Mouse (Mus musculus): ENCODE results near the gene Nup214. TPM values are rescaled to one million over a fixed set of nuclear protein-coding genes. Genes with fewer than 3 reads are reported as not detected.

Nup214 gene
- total and polyA plus RNA-seq, 3 experiments: 33.1 to 90.8 (median 55.5) TPM

GRCm38 (mm10) chr2:32052418-32052817 is 78.2 kb downstream of the Nup214 start:
- DNase-seq (ENCODE audit: low spot score) (no peak), ATAC-seq (ENCODE audit: extremely low read depth, insufficient number of reproducible peaks, low FRiP score, poor library complexity, severe bottlenecking) (no peak)
- Histone ChIP-seq H3K27me3 (ENCODE audit: insufficient read depth, low read length) (peaks cover 9% of the 10 kb centered on the region), H3K36me3 (replicated peaks) (peaks cover 68% of the 10 kb centered on the region), H3K4me1 (ENCODE audit: insufficient read depth, low read depth, low read length) (peaks cover 9% of the 10 kb centered on the region), H3K4me3 (ENCODE audit: low read depth, low read length) (no peak overlapping the region), H3K9me3 (replicated peaks) (no peaks in the 10 kb centered on the region)
- TF ChIP-seq TAL1 (conservative IDR thresholded peaks at IDR 0.05; ENCODE audit: low read depth, low read length) (no peak), GATA2 (IDR thresholded peaks at IDR 0.05; ENCODE audit: borderline replicate concordance, low read depth, low read length) (no peak), GATA1 (IDR thresholded peaks at IDR 0.05; ENCODE audit: borderline replicate concordance, low read length) (no peak), CTCF (IDR thresholded peaks at IDR 0.05; ENCODE audit: low read depth, low read length) (no peak), POLR2AphosphoS5 (IDR thresholded peaks at IDR 0.05; ENCODE audit: insufficient replicate concordance, low read depth, low read length) (no peak)

DNA sequence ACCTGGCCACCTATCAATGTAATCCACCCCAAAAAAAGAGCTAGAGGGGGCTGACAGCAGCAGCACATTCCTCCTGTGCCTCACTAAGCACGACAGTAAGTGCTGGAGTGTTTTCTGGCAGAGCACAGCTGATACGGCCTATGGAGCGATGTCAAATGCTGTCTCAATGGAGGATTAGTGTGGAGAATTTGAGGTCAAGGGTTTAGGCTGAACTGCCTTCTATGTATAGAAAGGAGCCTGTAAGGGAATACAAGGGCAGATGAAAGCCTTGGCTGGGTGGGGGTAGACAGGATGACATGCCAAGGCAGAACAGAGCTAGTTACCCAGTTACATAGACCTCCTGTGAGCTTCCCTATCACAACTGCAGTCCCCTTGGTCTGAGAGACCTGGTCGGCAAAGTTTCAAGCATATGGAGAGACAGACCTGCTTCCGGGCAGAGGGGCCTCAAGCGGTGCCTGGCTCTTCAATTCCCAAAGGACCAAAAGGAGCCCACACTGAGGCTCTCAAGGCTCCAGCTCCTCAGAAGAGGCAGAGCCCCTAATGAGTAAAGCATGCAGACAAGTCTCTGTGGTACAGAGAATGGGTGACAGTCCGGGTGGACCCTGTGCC is 81.2 kb downstream of the Nup214 start:
- DNase-seq (ENCODE audit: low spot score) (no peak), ATAC-seq (ENCODE audit: extremely low read depth, insufficient number of reproducible peaks, low FRiP score, poor library complexity, severe bottlenecking) (no peak)
- Histone ChIP-seq H3K36me3 (replicated peaks) (peaks cover 37% of the 10 kb centered on the region), H3K4me1 (ENCODE audit: insufficient read depth, low read depth, low read length) (peaks cover 9% of the 10 kb centered on the region), H3K27me3 (ENCODE audit: insufficient read depth, low read length) (peaks cover 34% of the 10 kb centered on the region), H3K4me3 (ENCODE audit: low read depth, low read length) (no peak overlapping the region), H3K9me3 (replicated peaks) (no peaks in the 10 kb centered on the region)
- TF ChIP-seq TAL1 (conservative IDR thresholded peaks at IDR 0.05; ENCODE audit: low read depth, low read length) (no peak), GATA1 (IDR thresholded peaks at IDR 0.05; ENCODE audit: borderline replicate concordance, low read length) (no peak), CTCF (IDR thresholded peaks at IDR 0.05; ENCODE audit: low read depth, low read length) (no peak), POLR2AphosphoS5 (IDR thresholded peaks at IDR 0.05; ENCODE audit: insufficient replicate concordance, low read depth, low read length) (no peak), GATA2 (IDR thresholded peaks at IDR 0.05; ENCODE audit: borderline replicate concordance, low read depth, low read length) (no peak)

DNA sequence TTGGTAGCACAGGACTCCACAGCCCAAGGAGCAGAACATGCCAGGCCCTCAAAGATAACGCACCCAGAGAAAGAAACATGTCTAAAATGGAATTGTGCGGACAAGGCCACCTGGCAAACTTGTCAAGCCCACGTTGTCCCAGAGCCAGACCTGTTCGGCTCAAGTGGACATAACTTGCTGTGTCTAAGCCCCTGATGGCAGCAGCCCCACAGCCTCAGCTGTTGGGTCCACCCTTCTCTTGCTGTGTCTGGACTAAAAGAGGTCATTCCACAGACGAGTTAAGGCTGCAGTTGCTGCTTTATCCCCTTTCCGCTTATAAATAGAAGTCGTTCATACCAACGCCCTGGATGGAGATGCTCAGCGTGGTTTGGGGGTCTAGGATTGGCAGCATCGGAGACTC is 82.3 kb downstream of the Nup214 start:
- H3K4me3 ChIP-seq (ENCODE audit: low read depth, low read length): no peak overlapping the region
- peaks cover 14% of the 10 kb centered on the region for H3K4me1 ChIP-seq (ENCODE audit: insufficient read depth, low read depth, low read length)
- H3K9me3 ChIP-seq (replicated peaks): no peaks in the 10 kb centered on the region
- ATAC-seq (ENCODE audit: extremely low read depth, insufficient number of reproducible peaks, low FRiP score, poor library complexity, severe bottlenecking) (no peak), DNase-seq (ENCODE audit: low spot score) (no peak)
- no peak for TF ChIP-seq POLR2AphosphoS5 (IDR thresholded peaks at IDR 0.05; ENCODE audit: insufficient replicate concordance, low read depth, low read length)
- no peak for TF ChIP-seq GATA2 (IDR thresholded peaks at IDR 0.05; ENCODE audit: borderline replicate concordance, low read depth, low read length)
- no peak for TF ChIP-seq GATA1 (IDR thresholded peaks at IDR 0.05; ENCODE audit: borderline replicate concordance, low read length)
- no peak for TF ChIP-seq TAL1 (conservative IDR thresholded peaks at IDR 0.05; ENCODE audit: low read depth, low read length)
- TF ChIP-seq CTCF (IDR thresholded peaks at IDR 0.05; ENCODE audit: low read depth, low read length): no peak
- peaks cover 36% of the 10 kb centered on the region for H3K27me3 ChIP-seq (ENCODE audit: insufficient read depth, low read length)
- H3K36me3 ChIP-seq (replicated peaks): peaks cover 26% of the 10 kb centered on the region

DNA sequence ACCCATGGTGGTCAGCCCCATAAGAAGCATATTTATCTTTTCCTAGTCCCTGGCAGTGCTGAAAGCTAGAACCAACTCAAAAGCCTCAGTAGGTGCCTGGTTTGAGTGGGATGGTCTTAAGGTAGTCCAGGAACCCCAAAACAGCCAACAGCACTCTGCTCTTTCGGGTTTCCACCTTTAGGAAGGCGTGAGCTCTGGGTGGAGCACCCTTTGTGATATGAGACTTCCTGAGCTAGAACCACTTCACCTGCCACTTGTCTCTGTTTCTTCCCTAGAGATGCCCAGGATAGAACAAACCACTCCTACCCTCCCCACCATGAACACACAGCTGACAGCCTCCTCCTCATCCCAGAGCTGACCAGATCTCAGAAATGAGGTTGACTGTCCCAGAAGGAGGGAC is 83.1 kb downstream of the Nup214 start:
- no peak for TF ChIP-seq GATA1 (IDR thresholded peaks at IDR 0.05; ENCODE audit: borderline replicate concordance, low read length)
- TF ChIP-seq CTCF (IDR thresholded peaks at IDR 0.05; ENCODE audit: low read depth, low read length): no peak
- TF ChIP-seq TAL1 (conservative IDR thresholded peaks at IDR 0.05; ENCODE audit: low read depth, low read length): no peak
- TF ChIP-seq GATA2 (IDR thresholded peaks at IDR 0.05; ENCODE audit: borderline replicate concordance, low read depth, low read length): no peak
- no peak for TF ChIP-seq POLR2AphosphoS5 (IDR thresholded peaks at IDR 0.05; ENCODE audit: insufficient replicate concordance, low read depth, low read length)
- Histone ChIP-seq H3K4me1 (ENCODE audit: insufficient read depth, low read depth, low read length) (peaks cover 21% of the 10 kb centered on the region), H3K4me3 (ENCODE audit: low read depth, low read length) (no peak overlapping the region), H3K27me3 (ENCODE audit: insufficient read depth, low read length) (peaks cover 36% of the 10 kb centered on the region), H3K36me3 (replicated peaks) (peaks cover 18% of the 10 kb centered on the region), H3K9me3 (replicated peaks) (no peaks in the 10 kb centered on the region)
- no peak for ATAC-seq (ENCODE audit: extremely low read depth, insufficient number of reproducible peaks, low FRiP score, poor library complexity, severe bottlenecking)
- DNase-seq (ENCODE audit: low spot score): no peak

DNA sequence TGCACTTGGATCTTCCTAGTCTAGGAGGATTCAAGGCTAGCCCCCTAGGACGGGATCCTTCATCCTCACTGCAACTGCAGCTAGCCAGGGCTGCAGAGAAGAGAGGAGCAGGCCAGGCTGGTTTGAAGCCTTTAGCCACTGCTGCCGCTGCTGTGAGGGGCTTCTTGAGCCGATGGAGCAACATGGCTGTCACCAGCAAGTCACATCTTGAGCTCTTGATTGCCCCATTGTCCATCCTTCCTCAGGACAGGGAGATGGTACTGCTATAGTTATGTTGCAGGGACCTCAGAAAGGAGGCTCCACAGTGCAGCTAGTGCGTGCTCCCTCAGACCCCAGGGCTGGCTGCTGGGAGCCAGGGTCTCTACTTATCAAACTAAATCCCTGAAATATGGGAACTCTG is 83.6 kb downstream of the Nup214 start:
- TF ChIP-seq POLR2AphosphoS5 (IDR thresholded peaks at IDR 0.05; ENCODE audit: insufficient replicate concordance, low read depth, low read length): no peak
- no peak for TF ChIP-seq TAL1 (conservative IDR thresholded peaks at IDR 0.05; ENCODE audit: low read depth, low read length)
- no peak for TF ChIP-seq GATA1 (IDR thresholded peaks at IDR 0.05; ENCODE audit: borderline replicate concordance, low read length)
- TF ChIP-seq GATA2 (IDR thresholded peaks at IDR 0.05; ENCODE audit: borderline replicate concordance, low read depth, low read length): no peak
- TF ChIP-seq CTCF (IDR thresholded peaks at IDR 0.05; ENCODE audit: low read depth, low read length): no peak

GRCm38 (mm10) chr2:32058241-32058640 is 84.0 kb downstream of the Nup214 start:
- Histone ChIP-seq H3K4me1 (ENCODE audit: insufficient read depth, low read depth, low read length) (peaks cover 26% of the 10 kb centered on the region), H3K4me3 (ENCODE audit: low read depth, low read length) (no peak overlapping the region), H3K36me3 (replicated peaks) (peaks cover 13% of the 10 kb centered on the region), H3K27me3 (ENCODE audit: insufficient read depth, low read length) (peaks cover 39% of the 10 kb centered on the region), H3K9me3 (replicated peaks) (no peaks in the 10 kb centered on the region)
- ATAC-seq (ENCODE audit: extremely low read depth, insufficient number of reproducible peaks, low FRiP score, poor library complexity, severe bottlenecking): no peak
- no peak for DNase-seq (ENCODE audit: low spot score)
- TF ChIP-seq CTCF (IDR thresholded peaks at IDR 0.05; ENCODE audit: low read depth, low read length) (no peak), GATA2 (IDR thresholded peaks at IDR 0.05; ENCODE audit: borderline replicate concordance, low read depth, low read length) (no peak), POLR2AphosphoS5 (IDR thresholded peaks at IDR 0.05; ENCODE audit: insufficient replicate concordance, low read depth, low read length) (no peak), TAL1 (conservative IDR thresholded peaks at IDR 0.05; ENCODE audit: low read depth, low read length) (no peak), GATA1 (IDR thresholded peaks at IDR 0.05; ENCODE audit: borderline replicate concordance, low read length) (no peak)

More for the DNA sequence above, 83.6 kb downstream of the Nup214 start:
- no peak for ATAC-seq (ENCODE audit: extremely low read depth, insufficient number of reproducible peaks, low FRiP score, poor library complexity, severe bottlenecking)
- peaks cover 26% of the 10 kb centered on the region for H3K4me1 ChIP-seq (ENCODE audit: insufficient read depth, low read depth, low read length)
- H3K36me3 ChIP-seq (replicated peaks): peaks cover 14% of the 10 kb centered on the region
- H3K27me3 ChIP-seq (ENCODE audit: insufficient read depth, low read length): peaks cover 36% of the 10 kb centered on the region
- H3K4me3 ChIP-seq (ENCODE audit: low read depth, low read length): no peak overlapping the region
- DNase-seq (ENCODE audit: low spot score): no peak
- no peaks in the 10 kb centered on the region for H3K9me3 ChIP-seq (replicated peaks)
